Mouse (Mus musculus) adrenal gland (tissue): Measurements from ENCODE around the gene Vav1.

Experiments used
- intact Hi-C: fragments of 180-260 bp; cut with DNase I; formaldehyde crosslinking; loops from one replicate; pipeline ENCODE4 v1.15.1; 2025

The Vav1 gene

DNA sequence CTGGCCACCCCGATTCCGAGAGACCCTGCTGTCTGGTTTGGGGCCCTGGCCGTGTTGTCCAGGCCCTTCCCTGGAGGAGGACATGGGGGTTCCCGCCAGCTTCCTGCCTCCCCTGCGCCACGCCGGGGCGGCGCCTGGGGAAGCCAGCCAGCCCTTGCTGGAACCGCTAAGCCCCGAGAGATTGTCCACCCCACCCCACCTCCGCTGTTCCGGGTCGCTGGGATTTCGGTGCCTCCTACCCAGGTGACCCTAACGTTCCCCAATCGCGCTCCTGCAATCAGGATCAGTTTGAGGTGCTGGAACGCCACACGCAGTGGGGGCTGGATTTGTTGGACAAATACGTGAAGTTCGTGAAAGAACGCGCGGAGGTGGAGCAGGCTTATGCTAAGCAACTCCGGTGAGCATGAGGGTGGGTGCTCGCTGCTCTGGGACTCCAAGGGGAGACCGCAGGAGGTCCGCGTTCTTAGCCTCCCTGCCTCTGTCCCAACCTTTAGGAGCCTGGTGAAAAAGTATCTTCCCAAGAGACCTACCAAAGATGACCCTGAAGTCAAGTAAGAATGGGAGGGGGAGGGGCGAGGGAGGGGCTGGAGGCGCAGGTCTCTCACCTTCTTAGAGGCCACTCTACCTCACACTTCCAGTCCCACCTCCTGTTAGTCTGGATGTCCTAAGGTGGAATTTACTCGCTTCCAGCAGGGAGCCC is 28.3 kb upstream of the Vav1 start:
- intact Hi-C loops: no loop called here

DNA sequence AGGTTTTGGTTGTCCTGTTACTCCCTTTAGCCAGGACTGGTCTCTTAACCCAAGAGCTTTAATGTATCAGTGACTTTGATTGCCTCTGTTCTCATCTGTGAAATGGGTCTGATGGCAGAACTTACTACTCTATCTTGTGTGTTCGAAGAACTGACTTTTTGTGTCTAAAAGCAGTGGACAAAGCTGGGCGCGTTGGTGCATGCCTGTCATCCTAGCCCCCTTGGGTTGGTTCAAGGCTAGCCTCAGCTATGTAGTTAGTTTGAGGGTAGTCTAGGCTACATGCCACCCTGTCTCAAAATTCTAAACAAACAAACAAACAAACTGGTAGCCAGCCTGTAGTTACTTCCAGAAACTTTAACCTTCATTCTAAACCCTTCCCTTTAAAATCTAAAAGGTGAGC is 27.5 kb upstream of the Vav1 start:
- intact Hi-C loops: no loop called here

DNA sequence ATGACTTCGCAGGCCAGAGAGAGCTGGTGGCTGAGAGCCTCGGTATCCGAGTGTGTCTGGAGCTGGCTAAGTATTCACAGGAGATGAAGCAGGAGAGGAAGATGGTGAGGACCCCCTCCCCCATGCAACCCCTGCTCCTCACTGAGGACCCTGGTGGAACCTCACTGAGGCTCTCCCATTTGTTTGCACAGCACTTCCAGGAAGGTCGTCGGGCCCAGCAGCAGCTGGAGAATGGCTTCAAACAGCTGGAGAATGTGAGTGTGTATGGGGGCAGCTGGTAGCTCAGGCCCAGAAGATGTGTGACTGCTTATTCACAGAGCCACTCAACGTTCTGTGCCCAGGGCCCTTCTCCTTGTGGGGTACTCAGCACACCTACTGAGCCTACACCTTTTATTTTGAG is 25.6 kb upstream of the Vav1 start:
- intact Hi-C loops: no loop called here

DNA sequence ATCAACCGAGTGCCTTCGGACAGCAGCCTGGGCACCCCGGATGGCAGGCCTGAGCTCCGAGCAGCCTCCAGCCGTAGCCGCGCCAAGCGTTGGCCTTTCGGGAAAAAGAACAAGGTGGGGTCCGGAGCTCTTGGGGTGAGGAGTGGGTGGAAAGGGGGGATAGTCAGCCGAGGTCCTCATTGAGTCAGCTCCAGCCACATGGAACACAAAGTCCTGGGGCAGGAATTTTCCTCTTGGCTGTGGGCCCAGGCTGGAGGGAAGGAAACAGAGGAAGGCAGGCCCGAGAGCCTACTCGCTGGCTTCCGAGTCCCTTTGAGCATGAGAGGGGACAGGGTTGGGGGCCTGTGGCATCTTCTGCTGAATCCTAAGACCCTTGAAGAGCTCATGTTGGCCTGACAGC is 23.5 kb upstream of the Vav1 start:
- intact Hi-C loops: no loop called here

DNA sequence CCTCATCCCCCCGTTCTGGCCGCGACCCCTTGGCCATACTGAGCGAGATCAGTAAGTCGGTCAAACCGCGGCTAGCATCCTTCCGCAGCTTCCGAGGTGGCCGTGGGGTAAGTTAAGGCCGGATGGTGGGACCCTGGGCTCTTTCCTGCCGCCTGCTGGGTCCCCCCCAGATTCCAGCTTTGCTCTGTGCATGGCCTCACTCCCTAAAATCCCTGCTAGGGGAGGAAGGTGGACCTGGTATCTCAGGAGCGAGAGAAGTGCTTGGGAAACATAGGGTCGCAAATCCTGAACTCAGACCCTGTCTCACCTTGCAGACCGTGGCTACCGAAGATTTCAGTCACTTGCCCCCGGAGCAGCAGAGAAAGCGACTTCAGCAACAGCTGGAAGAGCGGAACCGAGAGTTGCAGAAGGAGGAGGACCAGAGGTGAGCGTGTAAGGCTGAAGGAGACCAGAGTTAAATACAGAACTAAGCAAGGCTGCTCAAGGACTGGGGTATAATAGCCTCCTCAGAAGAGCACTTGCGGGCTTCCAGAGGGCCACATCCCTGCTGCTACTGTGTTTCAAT is 21.9 kb upstream of the Vav1 start:
- intact Hi-C loops: no loop called here

DNA sequence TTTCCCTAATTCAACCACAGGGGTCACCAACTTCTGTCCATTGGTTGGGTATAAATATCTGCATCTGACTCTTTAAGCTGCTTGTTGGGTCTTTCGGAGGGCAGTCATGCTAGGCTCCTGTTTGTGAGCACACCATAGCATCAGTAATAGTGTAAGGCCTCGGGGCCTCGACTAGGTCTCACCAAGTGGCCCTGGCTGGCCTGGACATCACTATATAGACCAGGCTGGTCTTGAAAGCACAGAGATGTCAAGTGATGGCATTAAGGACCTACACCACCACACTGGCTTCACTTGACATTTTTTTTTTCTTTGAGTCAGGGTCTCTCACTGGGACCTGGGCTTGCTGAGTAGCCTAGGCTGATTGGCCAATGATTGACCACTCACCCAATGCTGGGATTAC is 20.7 kb upstream of the Vav1 start:
- intact Hi-C loops: no loop called here

DNA sequence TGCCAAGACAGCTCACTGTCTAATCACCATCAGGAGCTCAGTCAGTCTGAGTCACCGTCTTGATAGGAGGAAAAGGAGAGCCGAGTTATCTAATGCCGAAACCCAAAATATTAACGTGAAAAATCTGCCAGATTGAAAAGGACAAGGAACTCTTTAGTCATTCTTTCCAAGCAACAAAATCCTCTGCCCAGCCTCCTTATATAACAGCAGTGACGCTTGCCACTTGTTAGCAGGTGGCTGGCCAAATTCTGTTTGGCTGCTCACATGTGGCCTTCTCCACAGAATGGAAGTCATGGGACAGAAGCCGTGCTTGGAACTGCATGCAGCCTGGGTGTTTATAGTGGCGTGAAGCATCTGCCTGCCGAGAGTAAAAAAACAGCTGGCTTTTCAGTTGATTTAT is 19.2 kb upstream of the Vav1 start:
- intact Hi-C loops: no loop called here

DNA sequence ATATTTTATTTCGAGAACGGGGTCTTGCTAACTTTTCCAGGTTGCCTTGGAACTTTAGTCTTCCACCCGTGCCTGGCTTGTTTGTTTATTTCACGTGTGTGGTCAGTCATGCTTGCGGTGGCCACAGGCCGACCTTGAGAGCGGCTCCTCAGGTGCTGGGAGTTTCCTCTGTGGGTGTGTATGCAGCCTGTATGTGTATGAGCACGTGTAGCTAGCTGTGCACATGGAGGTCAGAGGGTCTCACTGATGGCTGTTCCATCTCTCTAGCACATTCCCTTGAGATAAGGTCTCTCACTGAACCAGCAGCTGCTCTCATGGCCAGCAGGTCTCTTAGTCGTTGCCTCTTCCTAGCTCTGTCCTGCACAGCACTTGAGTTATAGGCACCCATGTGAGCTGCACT is 18.5 kb upstream of the Vav1 start:
- intact Hi-C loops: no loop called here

DNA sequence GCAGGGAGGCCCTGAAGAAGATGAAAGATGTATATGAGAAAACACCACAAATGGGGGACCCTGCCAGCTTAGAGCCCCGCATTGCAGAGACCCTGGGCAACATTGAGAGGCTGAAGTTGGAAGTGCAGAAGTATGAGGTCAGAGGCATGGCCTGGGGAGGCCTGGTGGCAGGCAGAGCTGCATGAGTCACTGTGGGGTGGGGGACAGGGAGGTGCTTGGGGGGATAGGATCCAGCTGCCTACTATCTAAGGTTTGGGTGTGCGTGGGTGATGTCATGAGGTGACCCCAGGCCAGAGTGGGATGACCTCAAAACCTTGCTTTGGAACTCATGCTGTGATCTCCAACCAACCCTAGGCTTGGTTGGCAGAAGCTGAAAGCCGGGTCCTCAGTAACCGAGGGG is 17.6 kb upstream of the Vav1 start:
- intact Hi-C loops: no loop called here

DNA sequence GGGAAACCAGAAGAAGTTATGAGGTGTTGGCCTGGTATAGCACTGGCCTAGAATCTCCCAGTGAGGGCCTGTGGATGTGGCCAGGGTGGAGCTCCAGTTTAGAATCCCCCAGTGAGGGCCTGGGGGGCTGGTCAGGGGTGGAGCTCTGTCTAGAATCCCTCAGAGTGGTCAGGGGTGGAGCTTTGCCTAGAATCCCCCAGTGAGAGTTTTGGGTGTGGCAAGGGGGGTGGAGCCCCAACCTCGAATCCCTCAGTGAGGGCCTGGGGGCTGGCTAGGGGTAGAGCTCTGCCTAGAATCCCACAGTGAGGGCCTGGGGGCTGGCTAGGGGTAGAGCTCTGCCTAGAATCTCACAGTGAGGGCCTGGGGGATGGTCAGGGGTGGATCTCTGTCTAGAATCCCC is 17.1 kb upstream of the Vav1 start:
- intact Hi-C loops: no loop called here

DNA sequence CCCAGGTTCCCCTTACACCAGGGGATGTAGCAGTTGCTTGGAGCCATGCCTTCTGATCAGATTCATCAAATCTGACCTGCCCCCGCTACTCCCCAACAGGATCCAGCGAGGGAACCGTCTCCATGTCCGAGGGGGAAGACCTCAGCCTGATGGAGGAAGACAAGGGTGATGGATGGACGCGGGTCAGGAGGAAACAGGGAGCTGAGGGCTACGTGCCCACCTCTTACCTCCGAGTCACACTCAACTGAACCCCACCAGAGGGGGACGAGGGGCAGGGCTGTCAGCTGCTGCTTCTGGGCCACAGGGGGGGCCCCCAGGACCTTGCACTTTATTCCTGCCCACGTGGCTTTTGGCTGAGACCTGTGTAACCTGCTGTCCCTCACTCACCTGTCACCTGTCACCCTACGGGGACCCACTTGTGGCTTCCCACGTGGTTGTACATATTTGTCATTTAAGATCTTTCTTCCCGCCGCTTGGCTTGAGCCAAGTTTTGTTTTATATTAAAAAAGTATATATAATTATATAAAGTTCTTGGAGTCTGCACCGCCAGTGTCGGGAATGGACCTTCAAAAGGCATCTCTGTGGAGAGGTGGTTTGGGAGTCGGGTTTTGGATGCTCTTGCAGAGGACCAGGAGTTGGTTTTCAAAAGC is 15.9 kb upstream of the Vav1 start:
- intact Hi-C loops: no loop called here

DNA sequence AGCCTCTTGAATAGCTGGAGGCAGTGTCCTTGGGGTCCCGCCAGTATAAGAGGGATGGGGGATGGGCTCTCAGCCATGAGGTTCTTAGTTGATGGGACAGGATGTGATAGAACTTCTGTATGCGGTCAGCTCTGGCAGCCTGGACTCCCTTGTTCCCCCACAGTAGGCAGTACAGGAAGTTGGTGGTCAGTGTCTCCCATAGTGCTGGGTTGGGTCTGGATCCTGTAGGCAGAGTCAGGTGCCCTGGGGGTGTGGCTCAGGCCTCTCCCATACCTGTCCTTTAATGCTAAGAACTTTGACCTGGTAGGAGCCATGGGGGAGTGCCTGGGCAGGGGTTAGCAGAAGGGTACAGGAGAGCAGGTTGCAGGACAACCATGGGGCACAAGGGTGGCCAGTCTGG is 14.7 kb upstream of the Vav1 start:
- intact Hi-C loops: no loop called here

DNA sequence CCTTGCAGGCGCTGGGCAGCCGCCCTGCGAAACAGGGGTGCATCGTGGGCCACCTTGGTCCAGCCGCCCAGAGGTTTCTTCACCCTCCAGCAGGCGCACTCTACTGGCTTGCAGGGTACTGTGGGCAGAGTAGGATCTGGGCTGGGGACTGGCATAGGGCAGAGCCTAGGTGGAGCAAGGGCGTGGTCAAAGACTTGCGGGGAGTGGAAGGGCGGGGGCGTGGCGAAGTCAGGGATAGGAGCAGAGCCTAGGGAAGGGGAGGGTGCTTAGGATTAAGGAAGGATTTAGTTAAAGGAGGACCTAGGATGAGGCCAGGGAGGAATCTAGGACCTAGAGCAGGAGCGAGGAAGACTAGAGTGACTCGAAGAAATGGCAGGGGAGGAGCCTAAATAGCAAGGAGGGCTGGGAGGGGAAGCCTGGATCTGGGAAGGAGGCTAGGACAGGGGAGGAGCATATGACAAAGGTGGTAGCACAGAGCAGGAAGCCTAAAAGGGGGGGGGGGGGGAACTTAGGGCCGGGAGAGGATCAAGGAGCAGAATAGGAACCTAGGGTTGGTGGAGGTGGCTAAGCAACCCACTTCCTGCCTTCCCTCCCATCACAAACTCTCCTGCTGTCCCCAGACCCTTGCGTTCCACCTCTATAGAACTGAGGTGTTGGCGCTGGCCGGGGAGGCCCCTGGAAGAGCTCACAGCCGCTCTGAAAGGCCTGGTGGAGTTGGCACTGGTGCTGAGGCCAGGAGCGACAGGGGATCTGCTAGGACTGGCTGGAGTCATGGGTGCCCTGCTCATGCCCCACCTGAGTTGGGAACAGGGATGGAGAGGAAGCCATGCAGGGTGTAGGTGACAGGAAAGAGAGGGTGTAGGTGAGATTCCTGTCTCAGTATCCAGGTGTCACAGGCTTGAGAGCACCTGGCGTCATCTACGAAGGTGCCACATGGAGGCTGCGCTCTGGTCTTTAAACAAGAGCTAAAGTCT is 13.6 kb upstream of the Vav1 start:
- intact Hi-C loops: no loop called here

DNA sequence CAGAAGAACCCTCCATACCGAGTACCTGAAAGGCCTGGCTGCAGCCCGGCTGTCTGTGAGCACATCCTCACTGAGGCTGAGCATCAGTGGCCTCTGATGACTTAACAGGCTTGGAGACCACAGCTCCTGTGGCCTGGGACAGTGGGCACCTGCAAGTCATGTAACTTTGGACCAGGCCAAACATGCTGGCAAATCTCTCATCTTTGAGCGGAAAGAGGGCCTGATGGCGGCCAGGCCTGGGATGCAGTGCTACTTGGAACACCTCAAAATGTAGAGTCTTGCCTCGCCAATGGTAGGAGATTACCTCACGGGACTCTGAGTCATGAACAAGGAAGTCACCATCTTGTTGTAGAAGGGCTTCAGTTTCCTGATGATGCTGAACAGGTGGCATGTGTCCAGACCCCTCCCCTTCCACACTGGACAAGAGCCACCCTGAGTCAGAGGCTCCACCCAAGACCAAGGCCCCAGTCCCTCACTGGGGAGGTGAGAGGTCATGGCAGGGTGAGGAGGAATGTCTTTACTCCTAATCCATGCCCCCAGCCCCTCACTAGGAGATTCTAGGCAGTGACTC is 11.3 kb upstream of the Vav1 start:
- intact Hi-C loops: no loop called here

DNA sequence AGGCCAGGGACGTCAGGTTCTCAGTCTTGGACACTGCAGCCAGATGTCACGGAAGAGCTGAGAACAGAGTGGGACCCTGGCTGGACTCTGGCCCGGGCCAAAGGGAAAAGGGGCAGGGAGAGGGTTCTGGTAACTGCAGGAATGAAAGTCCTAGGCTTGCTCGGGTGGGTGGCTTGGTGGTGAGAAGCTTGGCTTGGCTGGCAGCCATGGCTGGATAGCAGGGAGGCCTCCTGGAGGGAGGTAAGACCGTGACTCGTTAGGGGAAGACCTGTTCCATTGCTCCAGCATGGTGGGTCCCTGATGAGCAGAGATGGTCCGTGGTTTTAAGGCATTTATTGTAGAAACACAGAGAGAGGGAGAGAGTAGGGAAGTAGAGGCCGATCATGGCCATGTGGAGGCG is 7.6 kb upstream of the Vav1 start:
- intact Hi-C loops: no loop called here

DNA sequence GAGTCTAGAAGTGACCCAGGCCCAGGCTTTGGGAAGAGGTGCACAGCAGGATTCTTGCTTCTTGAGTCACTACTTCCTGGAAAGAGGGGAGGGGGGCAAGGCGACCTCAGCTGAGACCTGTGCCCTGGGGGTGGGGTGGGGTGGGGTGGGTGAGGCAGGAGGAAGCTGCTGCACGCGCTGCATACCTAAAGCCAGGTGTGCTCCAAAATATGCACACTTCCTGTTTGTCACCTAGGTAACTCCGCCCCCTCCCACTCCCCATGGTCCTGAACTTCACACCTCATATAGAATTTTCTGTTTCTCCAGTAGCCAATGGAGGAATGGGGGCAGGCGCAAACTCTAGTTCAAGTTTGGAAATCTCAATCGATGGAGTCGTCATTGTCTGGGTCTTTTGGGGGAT is 5.1 kb upstream of the Vav1 start:
- intact Hi-C loops: no loop called here

DNA sequence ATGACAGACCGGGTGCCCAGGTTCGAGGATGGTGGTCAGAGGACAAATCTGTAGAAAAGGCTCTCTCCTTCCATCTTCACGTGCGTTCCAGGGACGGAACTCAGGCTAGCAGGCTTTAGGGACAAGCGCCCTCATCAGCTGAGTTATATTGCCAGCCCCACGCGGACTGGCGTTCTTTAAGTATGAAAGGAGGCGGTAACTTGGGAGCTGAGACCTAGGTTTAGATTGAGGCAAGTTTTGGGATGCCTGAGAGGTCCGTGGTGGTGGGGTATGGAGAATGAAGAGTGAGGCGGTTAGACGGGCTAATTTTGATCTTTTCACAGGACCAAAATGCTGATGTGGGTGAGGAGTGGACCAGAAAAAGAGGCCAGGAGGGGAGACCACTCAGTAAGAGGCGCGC is 4.2 kb upstream of the Vav1 start:
- intact Hi-C loops: no loop called here

DNA sequence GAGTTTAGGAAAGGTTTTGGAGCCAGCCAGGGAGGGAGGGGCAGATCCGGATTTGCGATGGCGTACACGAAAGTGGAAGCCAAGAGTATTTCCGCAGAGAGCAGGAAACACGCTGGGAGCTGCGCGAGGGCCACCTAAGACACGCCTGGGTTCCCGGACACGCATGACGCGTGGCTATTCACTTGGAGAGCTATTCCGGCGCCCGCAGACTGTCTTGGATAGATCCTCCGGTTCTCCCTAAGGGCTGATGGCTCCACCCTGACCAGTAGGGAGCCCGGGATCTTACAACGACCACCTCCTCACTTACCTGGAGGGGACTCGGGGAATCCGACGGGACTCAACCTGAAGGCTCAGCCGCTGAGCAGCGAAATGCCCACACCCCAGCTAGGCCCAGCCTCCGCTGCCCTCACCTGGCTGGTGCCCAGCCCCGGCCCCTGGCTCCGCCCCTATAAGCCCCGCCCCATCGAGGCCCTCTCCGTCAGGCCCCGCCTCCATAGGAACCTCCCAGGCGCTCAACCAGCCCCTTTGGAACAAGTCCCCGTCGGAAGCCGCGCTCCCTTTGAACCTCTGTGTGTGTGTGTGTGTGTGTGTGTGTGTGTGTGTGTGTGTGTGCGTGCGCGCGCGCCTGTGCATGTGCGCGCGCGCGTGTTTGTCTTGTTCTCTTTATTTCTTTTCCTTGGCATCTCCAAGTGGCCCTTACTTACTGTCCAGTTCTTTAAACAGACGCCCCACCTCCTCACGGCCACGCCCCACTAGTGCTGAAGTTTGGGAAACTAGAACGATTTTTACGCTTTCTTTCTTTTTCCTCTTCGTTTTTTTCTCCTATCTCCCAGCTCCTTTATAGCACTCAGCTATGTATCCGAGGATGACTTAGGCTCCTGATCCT is 3.5 kb upstream of the Vav1 start:
- intact Hi-C loops: no loop called here

DNA sequence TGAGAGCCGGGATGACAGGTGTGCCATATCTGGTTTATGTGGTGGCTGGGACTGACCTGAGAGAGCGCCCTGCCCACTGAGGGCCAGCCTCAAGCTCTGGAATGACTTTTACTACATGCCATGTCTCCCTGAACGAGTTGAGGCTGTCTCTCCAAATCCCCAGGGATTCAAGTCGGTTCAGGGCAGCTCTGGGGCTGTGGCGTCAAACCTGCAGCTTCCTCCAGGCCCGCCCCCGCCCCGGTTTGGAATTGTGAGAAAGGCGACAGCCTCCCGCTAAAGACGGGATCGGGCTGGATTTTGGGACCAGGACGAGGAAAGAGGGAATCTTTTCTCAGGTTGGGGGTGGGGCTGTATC is 2.9 kb upstream of the Vav1 start:
- intact Hi-C loops: loop anchor here (2.0 kb wide), 3 partner anchors 27 to 59 kb away; partner anchors contain the start of genes Gpr108 and Trip10

DNA sequence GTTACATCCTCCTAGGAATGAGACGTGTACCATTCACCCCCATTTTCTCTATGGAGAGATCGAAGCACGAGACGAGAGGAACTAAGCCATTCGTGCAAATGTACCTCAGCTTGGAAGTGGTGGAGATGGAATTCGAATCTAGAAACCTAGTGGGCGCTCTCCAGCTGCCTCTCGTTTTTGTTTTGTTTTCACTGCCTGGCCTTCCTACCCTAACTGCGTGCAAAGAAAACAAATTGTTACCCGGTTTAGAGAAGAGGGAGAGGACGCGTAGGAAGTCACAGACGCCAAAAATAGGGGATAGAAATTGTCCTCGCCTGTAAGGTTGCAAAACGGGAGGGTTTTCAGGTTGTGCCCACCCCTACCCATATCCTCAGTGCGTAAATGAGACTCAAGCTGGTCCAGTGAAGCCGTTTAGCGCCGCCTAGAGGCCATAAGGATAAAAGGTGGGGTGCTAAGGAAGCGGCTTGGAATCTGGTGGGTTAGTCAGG is 2.2 kb upstream of the Vav1 start:
- intact Hi-C loops: loop anchor here (2.0 kb wide), 3 partner anchors 28 to 58 kb away; partner anchors contain the start of genes Gpr108 and Trip10
